Mouse (Mus musculus) kidney, postnatal 36 days (tissue): ENCODE results near the gene Syf2.

Experiments
- DNase-seq, 2 experiments: peaks; one replicate each; pipeline ENCODE4 v3.0.0; 2021 to 2022; ENCODE audit warnings: mixed read lengths in 2 of 2

Gene Syf2

GRCm38 (mm10) chr4:134924019-134924741 lies 6.5 kb upstream of the Syf2 start:
- DNase-seq, result peak; percentile 68 to 75

DNA sequence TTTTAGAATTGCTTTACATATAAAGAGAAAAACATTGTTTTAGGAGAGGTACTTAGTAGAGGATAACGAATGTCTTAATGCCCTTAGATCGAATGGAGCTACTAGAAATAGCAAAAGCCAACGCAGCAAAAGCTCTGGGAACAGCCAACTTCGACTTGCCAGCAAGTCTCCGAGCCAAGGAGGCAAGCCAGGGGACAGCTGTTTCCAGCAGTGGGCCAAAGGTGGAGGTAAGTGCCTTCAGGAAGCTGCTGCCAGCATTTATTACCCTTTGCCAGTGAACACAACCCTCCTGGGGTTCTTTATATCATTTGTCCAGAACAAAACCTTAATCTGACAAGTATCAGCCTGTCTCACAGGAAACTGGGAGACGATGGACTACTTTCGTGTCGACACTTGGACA lies 5.5 kb upstream of the Syf2 start:
- peak; percentile 44 to 57 for DNase-seq

DNA sequence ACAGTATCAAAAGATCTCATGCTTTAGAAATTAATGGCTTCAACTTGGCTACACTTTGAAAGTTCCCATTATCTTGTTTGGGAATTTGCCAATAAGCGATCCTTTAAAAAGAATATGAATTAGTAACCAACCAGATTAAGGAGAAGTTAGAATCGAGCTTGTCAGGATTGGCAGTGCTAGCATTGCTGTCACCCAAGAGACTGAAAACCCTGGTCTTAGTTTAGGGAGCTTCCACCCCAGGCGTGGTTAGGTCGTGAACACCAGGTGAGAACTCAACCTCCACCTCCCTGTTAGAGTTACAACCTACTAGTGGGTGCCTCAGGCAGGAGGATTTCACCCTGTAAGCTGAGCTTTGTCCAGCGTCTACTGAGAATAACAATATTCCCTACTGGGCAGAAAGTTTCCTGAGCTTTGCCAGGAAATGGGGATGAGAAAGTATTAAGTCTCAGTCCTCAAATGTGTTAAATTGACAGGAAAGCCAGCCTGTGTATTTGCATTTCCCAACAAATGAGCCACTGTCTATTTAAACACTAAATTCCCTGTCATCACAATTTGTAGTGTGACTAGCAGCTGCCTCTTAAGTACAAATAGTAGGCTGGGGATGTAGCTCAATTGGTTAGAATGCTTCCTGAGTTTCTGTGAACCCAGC lies 2.8 kb upstream of the Syf2 start:
- DNase-seq, result no peak

DNA sequence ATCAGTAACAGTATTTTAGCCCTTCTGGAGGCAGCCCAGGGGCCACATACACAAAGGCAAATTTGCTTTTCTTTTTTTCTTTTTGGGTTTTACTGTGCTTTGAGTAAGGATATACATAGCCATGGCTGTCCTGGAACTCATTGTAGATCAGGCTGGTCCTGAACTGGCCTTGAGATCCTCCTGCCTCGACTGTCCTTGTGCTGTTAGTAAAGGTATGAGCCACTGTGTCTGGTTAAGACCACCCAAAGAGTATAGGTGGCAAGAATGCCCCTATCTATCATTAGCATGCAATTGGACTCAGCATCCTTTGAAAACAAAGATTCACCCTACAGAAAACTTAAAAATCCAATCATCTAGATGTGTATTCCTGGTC lies 2.2 kb upstream of the Syf2 start:
- no peak for DNase-seq

DNA sequence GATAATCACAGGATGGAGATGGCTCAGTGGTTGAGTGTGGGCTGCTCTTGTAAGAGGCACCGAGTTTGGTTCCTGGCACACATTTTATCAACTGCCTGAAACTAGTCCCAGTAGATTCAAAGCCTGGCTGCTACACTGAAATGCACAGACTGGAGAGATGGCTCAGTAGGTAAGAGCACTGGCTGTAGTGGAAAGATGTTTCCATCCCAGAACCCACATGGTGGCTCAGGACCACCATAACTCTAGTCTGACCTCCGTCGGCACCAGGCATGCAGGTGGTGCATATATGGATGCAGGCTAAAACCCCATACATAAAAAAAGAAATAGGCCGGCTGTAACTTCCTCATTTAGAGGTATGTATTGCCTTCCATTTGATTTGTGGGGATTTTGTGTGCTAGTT lies 1.2 kb upstream of the Syf2 start:
- DNase-seq, result no peak

GRCm38 (mm10) chr4:134930190-134930589 lies 508 bp upstream of the Syf2 start:
- DNase-seq, result no peak

- DNase-seq, result peak; percentile 47 to 77
These were observed 6.8 kb downstream of the Syf2 start for GRCm38 (mm10) chr4:134937240-134938176.

DNA sequence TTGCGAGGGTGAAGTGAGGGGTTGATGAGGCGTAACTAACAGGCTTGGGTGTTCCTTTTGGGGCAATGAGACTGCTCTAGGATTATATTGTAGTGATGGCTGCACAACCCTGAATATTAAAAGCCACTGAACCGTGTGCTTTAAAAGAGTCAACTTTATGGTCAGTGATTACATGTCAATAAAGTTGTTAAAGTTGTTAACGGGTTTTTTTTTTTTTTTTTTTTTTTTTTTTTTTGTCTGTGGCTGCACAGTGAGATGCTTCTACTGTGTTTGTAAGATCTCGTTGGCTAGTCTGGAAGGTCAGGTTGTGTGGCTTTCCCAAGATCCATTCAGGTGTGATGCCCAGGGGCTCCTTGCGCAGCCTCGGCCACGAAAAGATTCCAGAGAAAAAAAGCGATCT lies 9.2 kb downstream of the Syf2 start:
- DNase-seq, result no peak

DNA sequence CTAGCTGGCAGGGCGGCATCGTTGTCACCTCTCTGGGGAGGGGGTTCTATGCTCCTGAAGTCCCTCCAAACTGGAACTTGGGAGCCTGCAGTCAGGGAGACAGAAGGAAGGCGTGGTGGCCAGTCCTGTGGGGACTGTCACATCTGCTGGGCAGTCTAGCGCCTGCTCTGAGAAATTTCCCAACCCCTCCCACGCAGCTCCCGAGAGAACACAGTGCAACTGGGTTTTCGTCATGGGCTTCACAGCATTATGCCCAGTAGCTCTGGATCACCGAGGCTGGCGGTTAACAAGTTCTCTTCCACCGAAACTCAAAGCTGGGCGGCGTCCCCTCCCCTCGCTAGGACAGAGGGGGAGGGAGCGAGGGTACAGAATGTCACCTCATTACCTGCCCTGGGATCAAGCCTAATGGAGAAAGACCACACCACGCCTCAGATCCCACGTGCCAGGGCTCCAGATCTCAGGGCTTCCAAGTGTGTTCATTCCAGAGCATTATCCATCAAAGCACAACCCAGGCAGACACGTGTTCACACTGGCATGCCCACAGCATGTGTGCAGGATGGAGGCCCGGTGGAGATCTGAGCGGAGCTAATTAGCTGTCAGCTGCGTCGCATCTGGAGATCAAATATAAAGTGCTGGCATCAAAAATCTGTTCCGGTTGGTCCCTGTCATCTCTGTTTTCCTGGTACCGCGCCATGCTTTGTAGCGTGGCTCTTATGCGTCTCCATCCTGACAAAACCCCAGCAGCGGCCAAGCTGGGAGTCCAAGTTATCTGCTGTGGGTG lies 13.2 kb downstream of the Syf2 start:
- DNase-seq, result no peak

DNA sequence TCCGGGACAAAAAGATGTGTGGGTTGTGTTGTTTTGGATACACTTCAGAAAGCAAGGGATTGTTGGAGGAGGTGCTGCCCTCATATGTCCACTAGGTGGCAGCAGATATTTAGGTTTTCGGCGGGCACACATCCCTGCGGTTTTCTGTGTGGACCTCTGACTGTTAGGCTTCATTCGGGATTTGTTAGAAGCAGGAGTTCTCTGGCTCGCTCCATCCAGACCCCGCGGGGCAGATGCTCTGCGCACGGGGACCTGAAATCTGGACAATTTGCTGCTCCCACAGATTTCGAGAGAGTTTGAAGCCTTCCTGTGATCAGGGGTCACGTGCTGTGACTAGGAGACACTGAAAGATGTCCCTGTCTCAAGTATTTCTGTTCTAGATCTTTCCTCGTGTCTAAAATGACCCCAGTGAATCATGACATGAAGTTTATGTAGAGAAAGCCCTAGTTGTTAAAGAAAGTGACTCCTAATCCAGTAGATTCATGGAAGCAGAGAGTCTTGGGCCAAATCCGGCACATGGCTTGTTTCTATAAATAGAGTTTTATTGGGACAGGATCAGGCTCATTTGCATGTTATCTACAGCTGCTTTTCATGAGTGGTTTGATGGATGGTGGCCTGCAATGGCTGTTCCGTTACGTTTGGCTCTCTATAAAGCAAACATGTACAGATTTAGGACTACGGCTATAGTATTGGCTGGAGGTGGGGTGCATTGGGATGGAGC lies 15.5 kb downstream of the Syf2 start:
- DNase-seq, result peak; percentile 69 to 79

- DNase-seq, result peak; percentile 55 to 72
These were observed 19.9 kb downstream of the Syf2 start for GRCm38 (mm10) chr4:134950518-134951091.

DNA sequence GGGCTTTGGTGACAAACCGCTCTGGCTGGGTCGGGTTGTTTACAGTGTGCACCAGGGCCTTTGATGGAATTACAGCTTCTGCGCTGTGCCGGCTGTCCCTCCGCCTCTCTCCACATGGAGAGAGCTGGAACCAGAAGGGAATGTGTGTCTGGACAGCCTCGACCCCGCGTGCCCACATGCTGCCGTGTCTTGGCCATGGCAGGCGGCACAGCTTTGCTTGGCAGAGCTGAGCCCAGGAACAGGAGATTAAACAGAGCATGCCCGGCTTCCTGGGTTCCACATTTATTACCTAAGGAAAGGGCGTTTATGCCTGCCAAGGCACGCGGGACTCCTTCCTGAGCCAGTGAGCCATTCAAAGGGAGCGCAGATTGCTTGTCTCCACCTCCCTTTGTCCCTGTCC lies 23.8 kb downstream of the Syf2 start:
- DNase-seq, result peak; percentile 4 to 20

DNA sequence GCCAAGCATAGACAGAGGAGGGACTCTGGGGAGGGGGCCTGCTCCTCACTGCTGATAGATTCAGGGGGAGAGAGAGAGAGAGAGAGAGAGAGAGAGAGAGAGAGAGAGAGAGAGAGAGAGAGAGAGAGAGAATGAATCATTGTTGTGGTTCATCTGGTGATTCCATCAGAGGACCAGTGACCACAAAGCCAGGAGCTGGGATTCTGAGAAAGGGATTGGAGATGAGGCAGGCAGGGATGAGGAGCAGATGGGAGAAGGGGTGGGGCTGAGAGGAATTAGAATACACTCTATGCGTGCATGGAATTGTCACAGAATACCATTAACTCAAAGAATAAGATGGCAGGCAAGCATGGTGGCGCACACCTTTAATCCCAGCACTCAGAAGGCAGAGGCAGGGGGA lies 24.5 kb downstream of the Syf2 start:
- no peak for DNase-seq

GRCm38 (mm10) chr4:134955845-134956244 lies 25.1 kb downstream of the Syf2 start:
- no peak for DNase-seq

DNA sequence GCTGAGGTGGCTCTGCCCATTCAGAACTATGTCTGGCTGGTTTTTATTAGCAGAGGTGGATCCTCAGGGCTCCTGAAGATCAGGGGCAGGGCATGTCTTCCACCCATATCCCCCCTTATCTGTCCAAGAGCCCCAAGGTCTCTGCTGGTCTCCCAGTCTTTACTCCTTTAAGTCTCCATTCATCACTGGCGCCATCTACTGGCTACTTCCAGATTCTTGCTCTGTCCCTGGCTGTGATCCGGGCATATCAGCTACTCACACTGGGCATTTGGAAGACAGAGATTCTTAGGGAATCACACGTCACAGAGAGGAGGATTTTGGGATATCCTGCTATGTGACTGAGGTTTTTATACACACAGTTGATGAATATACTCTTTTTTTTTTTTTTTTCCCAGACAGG lies 25.6 kb downstream of the Syf2 start:
- peak; percentile 68 to 89 for DNase-seq

GRCm38 (mm10) chr4:134963021-134963776 lies 32.5 kb downstream of the Syf2 start:
- peak; percentile 22 to 60 for DNase-seq

- DNase-seq, result peak; percentile 46 to 67
These were observed 37.3 kb downstream of the Syf2 start for GRCm38 (mm10) chr4:134967887-134968604.

DNA sequence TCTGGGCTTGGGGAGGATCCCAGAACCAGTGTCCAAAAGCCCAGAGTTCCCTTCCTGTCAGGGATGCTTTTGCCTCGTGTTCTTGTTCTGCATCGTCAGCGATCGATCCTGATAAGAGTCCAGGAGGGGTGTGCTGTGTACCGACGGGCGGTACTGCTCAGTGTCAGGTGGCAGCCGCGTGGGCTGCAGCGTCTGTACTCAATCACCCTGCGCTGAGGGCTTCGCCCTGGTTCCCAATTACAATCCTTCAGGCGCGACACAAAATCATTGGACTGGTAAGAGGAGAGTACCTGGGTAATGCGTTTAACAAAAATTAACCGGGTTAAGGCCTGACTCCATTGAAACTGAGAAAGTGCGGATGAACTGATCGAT lies 37.9 kb downstream of the Syf2 start:
- no peak for DNase-seq

DNA sequence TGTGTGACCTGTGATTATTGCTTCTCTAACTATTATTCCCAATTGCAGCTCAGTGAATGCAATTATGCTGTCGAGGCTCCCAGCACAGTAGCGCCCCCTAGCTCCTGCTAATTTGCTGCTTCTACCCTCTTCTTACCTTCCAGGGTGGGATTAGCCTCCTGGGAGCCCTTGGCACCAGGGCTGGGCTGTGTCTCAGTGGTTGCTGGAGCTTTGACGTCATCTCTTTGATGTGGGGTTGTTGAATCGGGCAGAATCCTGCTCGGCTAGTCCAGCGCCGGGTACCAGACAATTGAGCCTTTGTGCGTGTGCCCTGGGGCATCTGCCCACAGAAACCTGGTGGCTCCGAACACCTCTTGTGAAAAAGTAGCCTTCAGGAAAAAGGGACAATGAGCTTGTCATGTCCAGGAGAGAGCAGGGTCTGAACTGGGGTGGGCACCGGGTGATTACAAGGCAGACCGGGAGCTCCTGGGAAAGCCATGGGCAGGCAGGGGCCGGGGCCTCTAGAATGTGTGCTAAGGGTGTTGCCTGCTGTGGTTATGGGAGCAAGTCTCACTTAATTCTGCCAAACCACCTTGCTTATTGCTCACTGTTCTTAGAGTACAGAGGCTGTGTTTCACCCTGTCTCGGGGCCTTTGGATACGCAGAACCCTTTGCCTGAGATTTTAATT lies 44.7 kb downstream of the Syf2 start:
- peak in 1 of 2 experiments; percentile 28 for DNase-seq

DNA sequence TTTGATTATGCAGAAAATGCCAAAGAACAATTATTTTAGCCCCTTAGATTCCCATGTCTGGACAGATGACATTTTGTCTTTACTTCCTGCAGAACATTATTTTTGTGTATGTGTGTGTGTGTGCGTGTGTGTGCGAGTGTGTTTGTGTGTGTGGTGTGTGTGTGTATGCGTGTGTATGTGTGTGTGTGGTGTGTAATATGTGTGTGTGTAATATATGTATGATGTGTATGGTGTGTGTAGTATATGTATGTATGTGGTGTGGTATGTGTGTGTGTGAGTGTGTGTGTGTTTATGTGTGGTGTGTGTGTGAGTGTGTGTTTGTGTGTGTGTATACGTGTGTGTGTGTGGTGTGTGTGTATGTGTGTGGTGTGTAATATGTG lies 45.2 kb downstream of the Syf2 start:
- no peak for DNase-seq
